Mouse (Mus musculus) embryo, embryonic 11.5 days (tissue): ENCODE measurements around the gene Tmem266.

Source experiments
- DNase-seq: peaks from one replicate; pipeline ENCODE4 v3.0.0-alpha.2; 2012; ENCODE audit warnings: low read depth, low spot score

Gene Tmem266

GRCm38 (mm10) chr9:55398985-55399554, 72.4 kb downstream of the Tmem266 start:
- DNase-seq = no peak

DNA sequence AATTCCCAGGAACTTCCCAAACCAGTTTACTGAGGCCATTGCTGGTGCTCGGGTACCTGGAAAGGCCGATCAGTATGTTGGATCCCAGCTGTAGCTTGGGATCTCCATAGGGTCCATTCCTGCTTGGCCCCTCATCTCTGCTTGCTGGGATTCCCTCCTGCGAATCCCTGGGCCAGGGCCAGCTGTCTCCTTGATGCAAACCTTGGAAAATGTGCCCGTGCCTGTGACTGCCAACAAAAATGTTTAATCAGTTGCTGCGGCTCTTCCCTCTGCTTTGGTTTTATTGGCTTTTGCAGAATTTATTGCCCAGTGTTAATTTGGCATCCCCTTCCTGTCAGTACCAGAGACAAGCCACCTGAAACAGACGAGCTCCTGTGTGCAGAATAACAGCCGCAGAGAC, 75.6 kb downstream of the Tmem266 start:
- DNase-seq = no peak

- DNase-seq = no peak
Observed at GRCm38 (mm10) chr9:55404256-55404655, 77.5 kb downstream of the Tmem266 start.

GRCm38 (mm10) chr9:55404976-55405702, 78.4 kb downstream of the Tmem266 start:
- DNase-seq = no peak

DNA sequence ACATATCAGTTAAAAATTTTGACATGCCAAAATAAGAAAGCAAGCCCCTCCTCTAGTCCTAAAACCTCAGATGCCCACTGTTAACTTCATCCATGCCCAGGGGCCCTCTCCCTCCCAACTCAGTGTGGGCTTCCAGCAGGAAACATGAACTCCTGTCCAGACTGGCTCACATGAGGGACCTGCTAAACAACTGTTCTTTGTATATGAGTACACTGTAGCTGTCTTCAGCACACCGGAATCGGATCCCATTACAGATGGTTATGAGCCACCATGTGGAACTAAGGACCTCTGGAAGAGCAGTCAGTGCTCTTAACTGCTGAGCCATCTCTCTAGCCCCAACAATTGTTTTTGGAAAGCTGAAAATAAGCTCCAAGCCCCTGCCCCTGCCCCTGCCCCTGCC, 80.1 kb downstream of the Tmem266 start:
- no peak for DNase-seq

DNA sequence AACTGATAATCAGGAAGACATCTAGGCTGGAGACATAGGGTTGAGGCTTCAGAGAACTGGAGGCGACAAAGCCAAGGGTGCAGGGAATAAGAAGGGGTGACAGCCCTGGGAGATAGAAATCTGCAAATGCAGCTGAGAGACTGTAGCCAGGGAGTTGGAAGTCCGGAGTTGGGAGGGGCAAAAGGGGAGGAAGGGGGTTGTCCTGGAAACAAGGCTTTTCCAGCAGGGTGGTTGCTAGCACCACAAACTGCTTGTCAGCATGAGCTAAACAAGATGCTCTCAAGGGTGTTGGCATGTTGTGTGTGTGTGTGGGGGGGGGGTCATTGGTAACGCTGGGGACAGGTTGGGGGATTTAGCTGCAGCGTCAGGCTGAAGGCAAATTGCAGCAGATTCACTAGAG, 82.1 kb downstream of the Tmem266 start:
- no peak for DNase-seq

DNA sequence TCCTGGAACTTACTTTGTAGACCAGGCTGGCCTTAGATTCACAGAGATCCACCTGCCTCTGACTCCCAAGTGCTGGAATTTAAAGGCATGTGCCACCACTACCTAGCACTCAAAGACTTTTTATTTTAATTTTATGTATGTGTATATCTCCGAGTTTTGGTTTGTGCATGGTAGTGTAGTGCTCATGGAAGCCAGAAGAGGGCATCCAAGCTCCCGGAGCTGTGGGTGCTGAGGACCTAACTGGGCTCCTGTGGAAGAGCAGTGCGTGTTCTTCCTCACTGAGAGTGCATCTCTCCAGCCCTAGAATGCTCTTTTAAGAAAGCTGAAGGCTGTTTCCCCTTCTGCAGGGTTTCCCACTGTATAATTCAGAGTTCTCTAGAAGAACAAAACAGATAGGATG, 83.1 kb downstream of the Tmem266 start:
- no peak for DNase-seq

DNA sequence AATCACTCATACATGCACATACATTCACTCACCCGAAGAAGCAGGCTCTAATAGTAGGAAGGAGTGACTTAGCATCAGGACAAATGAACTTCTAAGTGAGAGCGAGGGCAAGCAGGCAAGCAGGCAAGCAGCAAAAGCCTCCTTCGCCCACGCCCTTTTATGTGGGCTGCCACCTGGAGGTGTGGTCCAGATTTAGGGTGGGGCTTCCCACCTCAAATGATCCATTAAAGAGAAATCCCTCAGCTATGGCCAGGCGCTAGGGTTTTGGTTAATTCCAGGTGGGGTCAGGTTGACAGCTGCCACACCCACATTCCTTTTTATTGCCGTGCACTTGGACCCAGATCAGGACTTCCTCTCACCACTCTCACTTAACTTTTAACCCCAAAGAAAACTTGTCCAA, 83.7 kb downstream of the Tmem266 start:
- DNase-seq = no peak

- DNase-seq = no peak
Observed at GRCm38 (mm10) chr9:55411154-55411553, 84.4 kb downstream of the Tmem266 start.

DNA sequence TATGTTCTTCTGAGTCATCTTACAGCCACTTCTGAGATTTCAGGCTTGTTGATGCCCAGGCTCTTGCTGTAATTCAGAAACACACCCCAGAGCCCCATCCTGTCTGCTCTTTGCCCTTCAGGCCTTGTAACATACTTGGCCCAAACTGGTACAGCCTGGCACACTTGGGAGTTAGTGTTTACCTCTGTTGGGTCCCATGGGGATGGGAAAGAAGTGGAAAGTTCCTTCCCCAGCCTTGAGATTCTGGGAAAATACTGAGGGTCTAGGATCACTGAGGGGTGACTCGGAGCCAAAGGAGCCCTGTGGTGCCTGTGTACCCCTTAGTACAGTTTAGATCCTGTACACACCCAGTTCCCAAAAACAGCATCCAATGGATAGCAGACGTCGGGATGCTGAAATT, 95.1 kb downstream of the Tmem266 start:
- no peak for DNase-seq

DNA sequence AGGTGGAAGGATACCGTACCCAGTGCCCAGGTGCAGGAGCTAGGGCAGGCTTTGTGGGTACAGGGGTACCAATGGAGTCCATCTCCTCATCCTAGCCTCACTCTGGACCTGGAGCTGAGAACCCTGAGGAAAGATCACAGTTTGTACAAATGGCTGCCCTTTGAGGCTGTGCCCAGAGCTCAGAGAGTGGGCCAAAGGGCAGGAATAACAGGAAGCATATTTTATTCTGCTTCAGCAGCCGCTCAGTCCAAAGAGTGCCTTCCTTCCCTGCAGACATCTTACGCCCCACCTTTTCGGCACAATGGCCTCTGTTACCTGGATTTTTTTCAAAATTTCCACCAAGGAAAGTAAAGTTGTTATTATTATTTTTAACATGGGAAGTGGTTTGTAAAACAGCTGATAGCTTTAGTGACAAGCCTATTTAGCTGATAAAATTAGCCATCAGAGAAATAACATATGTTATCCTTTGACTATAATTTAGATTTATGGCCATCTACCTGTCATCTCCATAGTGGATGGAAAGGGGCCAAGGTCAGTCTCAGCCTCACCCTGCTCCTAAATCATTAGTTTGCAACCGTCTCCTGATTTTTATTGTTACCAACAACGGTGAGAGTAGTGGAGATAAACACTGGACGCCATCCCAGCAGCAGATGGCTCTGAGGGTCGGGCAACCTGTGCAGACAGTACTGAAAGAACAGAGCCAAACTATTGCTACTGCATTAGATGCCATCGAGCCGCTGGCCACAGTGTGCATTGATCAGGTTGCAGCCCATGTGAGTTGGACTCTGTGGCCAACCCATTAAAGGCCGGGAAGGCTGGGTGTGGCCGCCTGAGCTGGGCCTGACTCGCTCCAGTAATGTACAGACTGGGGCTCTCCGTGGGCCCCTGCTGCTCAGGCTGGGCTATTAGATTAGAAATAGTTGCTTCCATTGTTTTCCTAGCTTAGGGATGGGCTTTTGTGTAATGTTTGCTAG, 97.0 kb downstream of the Tmem266 start:
- no peak for DNase-seq

DNA sequence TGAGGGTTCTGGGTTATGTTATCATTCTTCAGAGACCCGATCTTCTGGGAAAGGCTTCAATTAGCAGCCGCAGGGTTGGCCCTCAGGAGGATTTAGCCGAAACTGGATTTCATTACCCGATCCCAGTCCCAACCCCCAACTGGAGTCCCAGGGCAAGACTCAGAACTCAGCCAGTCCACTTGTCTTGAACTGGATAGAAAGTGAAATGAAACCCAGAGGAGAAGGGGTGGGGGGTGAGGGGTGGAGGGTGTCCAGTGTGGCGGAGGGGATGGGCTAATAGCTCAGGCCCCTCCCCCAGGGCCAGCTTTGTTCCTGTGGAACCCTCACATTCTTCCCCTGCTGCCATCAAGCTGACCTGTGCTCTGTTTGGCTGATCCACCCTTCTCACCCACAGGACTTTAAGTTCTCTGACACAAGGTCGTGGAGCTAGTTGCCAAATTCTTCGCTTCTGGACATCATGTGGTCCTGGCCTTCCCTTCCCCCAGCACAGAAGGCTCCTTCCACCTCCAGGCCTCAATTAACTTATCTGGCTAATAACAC, 98.6 kb downstream of the Tmem266 start:
- DNase-seq = no peak

GRCm38 (mm10) chr9:55429242-55429975, 102.7 kb downstream of the Tmem266 start:
- peak; percentile 77 for DNase-seq

- no peak for DNase-seq
Observed at GRCm38 (mm10) chr9:55430133-55430532, 103.4 kb downstream of the Tmem266 start.

DNA sequence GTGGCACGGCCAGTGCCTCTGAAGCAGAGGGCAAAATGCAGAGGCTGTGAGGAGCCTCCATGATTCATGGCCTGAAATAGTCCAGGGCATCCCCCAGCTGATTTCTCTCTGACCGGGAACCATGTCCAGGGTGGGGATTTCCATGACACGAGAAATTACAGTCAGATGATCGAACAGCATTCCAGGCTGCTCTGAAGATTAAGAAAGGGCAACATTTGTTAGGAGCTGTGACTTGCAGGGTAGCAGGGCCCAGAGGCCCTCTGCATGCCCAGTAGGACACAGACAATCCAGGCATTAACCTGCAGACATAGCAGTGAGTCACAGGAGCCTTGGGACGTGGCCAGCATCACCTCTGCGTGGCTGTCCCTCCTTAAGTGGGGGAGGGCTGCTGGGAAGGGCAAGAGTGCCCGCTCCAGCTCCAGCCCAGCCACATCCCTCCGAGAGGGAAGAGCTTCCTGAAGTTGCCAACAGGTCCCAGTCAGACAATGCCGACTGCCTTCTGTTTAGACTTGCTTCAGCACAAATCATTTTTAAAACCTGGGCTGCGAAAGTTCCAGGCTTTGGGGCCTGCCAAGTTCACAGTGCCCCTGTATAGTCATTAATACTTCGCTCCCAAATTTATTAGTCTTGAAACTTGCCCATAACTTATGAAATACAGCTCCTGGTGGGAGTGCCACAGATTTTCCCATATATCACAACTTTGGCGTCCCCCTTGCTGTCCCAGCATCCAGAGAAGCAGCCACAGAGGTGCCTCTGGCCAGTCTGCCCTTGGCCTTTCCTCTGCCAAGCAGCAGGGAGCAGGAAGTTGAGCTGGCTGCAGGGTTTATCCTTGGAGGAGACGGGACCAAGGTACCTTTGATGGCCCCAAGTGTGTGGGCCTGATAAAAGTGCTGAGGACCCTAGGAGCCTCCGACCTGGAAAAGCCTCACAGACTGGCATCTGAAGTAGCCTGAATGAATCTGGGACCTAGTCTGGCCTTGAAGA, 105.9 kb downstream of the Tmem266 start:
- DNase-seq = no peak

- no peak for DNase-seq
Observed at GRCm38 (mm10) chr9:55433875-55434274, 107.2 kb downstream of the Tmem266 start.

DNA sequence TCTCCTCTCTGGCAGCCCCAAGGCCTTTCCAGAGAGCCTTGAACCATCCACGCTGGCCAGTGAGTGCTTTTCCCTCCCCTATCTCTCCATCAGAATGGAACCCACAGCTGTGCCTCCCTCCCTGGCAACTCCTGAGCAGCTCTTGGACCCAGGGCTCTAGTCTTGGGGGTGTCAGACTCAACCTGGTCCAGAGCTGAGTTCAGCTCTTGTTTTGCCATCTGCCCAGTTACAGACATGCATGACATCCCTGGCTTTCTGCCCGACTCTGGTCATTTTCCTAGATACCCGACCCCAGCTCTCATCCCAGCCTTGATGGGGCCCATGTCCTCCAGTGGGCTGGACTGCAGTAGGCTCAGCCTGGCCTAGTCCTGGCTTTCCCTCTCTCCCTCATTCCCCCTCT, 111.7 kb downstream of the Tmem266 start:
- no peak for DNase-seq

DNA sequence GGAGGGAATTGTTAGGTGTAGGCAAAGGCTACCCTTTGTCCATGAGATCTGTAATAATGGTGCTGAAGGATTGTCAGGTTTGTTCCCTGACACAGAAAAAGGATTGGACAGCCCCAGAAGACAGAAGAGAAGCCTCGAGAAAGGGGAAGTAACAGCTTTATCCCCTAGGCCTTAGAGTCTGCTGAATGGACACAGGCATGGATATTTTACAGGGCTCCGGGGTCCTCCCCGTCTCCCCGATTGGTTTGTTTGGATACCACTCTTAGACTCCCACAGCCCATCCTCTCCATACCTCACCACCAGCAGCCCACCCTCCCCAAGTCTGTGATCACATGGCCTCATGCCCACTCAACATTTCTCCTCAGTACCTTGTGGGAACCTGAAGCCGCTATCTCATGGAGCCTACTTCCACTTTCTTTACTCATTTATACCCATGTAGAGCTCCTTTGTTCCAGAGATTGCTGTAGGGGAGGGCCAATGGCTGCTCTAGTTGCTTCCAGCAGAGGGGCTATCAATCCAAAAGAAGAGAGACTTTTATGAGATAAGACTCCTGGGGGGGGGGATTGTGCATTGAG, 112.6 kb downstream of the Tmem266 start:
- DNase-seq = no peak

DNA sequence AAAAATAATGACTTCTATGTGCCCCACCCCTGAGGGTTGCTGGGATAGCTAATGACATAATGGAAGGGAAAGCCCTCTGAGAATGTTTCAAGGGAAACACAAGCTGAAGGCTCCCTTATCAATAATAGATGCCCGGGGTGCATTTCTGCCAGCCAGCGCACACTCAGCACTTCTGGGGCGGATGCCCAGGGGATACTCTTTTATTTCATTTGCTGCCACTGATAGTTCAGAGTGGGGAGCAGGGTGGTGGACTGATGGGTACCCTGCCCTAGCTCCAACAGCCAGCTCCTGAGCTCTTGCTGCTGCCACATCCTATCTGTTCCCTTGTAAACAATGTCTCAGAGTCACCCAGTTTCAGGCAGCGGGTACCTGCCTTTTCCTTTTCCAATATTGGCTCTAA, 120.8 kb downstream of the Tmem266 start:
- DNase-seq = no peak

GRCm38 (mm10) chr9:55449108-55449507, 122.4 kb downstream of the Tmem266 start:
- no peak for DNase-seq
